Mouse (Mus musculus) spleen, adult 2 months (tissue): ENCODE results near the gene Fam50b.

Source experiments
- CTCF ChIP-seq: fragments of 200-500 bp; IDR thresholded peaks from 2 replicates; pipeline ENCODE4 v1.5.1; 2011; ENCODE audit warnings: mild to moderate bottlenecking, inconsistent platforms; ENCODE audit not compliant: insufficient read depth, insufficient read length, insufficient replicate concordance; ENCODE audit errors: extremely low read depth
- POLR2A ChIP-seq: fragments of 200-500 bp; IDR thresholded peaks from 2 replicates; pipeline ENCODE4 v1.6.1; 2011; ENCODE audit warnings: low read depth, low read length, inconsistent platforms

GRCm38 (mm10) chr13:34711410-34711809 lies 23.2 kb upstream of the Fam50b start:
- TF ChIP-seq POLR2A (no peak), CTCF (no peak)
